Mouse (Mus musculus): ENCODE results near the gene B3gnt8.

GRCm38 (mm10) chr7:25611501-25611900, 15.0 kb upstream of the B3gnt8 start:
- TF ChIP-seq POLR2A (IDR thresholded peaks at IDR 0.05; ENCODE audit: control insufficient read depth, low read depth, low read length) (no peak), CTCF (IDR thresholded peaks at IDR 0.05; ENCODE audit: control insufficient read depth, insufficient read depth, insufficient replicate concordance, low read depth, low read length) (no peak)
